Mouse (Mus musculus): ENCODE results near the gene Pkd1.

Pkd1 gene

GRCm38 (mm10) chr17:24530361-24531050 is 19.1 kb upstream of the Pkd1 start:
- in situ Hi-C loops (cut with MboI; ENCODE audit: low pct_unique_long_range_greater_than_20kb in 1 of 2, low sequenced_read_pairs in 2 of 2, unreplicated experiment in 1 of 2), result loop anchor here in 1 of 2 experiments (5.0 kb wide), 1 partner anchor 48 kb away; no protein-coding TSS in a partner anchor

GRCm38 (mm10) chr17:24531064-24531463 is 18.6 kb upstream of the Pkd1 start:
- in situ Hi-C loops (cut with MboI; ENCODE audit: low pct_unique_long_range_greater_than_20kb in 1 of 2, low sequenced_read_pairs in 2 of 2, unreplicated experiment in 1 of 2), result loop anchor here in 1 of 2 experiments (5.0 kb wide), 1 partner anchor 49 kb away; no protein-coding TSS in a partner anchor

- in situ Hi-C loops (cut with MboI; ENCODE audit: low pct_unique_long_range_greater_than_20kb in 1 of 2, low sequenced_read_pairs in 2 of 2, unreplicated experiment in 1 of 2), result loop anchor here in 1 of 2 experiments (5.0 kb wide), 1 partner anchor 50 kb away; no protein-coding TSS in a partner anchor
Observed at GRCm38 (mm10) chr17:24532045-24532444, 17.6 kb upstream of the Pkd1 start.

- in situ Hi-C loops (cut with MboI; ENCODE audit: low pct_unique_long_range_greater_than_20kb in 1 of 2, low sequenced_read_pairs in 2 of 2, unreplicated experiment in 1 of 2), result loop anchor here in 1 of 2 experiments (5.0 kb wide), 1 partner anchor 51 kb away; no protein-coding TSS in a partner anchor
Observed at GRCm38 (mm10) chr17:24533099-24533992, 16.3 kb upstream of the Pkd1 start.

- in situ Hi-C loops (cut with MboI; ENCODE audit: low pct_unique_long_range_greater_than_20kb in 1 of 2, low sequenced_read_pairs in 2 of 2, unreplicated experiment in 1 of 2), result loop anchor here in 1 of 2 experiments (5.0 kb wide), 1 partner anchor 52 kb away; no protein-coding TSS in a partner anchor
Observed at GRCm38 (mm10) chr17:24534160-24534718, 15.4 kb upstream of the Pkd1 start, which contains the start of gene Rab26. Gene Rab26, minus strand, starts transcription at chr17:24534210.

GRCm38 (mm10) chr17:24535300-24535699 is 14.3 kb upstream of the Pkd1 start:
- in situ Hi-C loops (cut with MboI; ENCODE audit: low pct_unique_long_range_greater_than_20kb in 1 of 2, low sequenced_read_pairs in 2 of 2, unreplicated experiment in 1 of 2), result no loop called here

GRCm38 (mm10) chr17:24537536-24537935 is 12.1 kb upstream of the Pkd1 start:
- in situ Hi-C loops (cut with MboI; ENCODE audit: low pct_unique_long_range_greater_than_20kb in 1 of 2, low sequenced_read_pairs in 2 of 2, unreplicated experiment in 1 of 2), result no loop called here

GRCm38 (mm10) chr17:24538950-24539349 is 10.7 kb upstream of the Pkd1 start:
- in situ Hi-C loops (cut with MboI; ENCODE audit: low pct_unique_long_range_greater_than_20kb in 1 of 2, low sequenced_read_pairs in 2 of 2, unreplicated experiment in 1 of 2), result no loop called here

- in situ Hi-C loops (cut with MboI; ENCODE audit: low pct_unique_long_range_greater_than_20kb in 1 of 2, low sequenced_read_pairs in 2 of 2, unreplicated experiment in 1 of 2), result no loop called here
Observed at GRCm38 (mm10) chr17:24540375-24540774, 9.3 kb upstream of the Pkd1 start.

- in situ Hi-C loops (cut with MboI; ENCODE audit: low pct_unique_long_range_greater_than_20kb in 1 of 2, low sequenced_read_pairs in 2 of 2, unreplicated experiment in 1 of 2), result no loop called here
Observed at GRCm38 (mm10) chr17:24544613-24545012, 5.0 kb upstream of the Pkd1 start.

GRCm38 (mm10) chr17:24545247-24545646 is 4.4 kb upstream of the Pkd1 start:
- in situ Hi-C loops (cut with MboI; ENCODE audit: low pct_unique_long_range_greater_than_20kb in 1 of 2, low sequenced_read_pairs in 2 of 2, unreplicated experiment in 1 of 2), result no loop called here

GRCm38 (mm10) chr17:24546234-24546633 is 3.4 kb upstream of the Pkd1 start:
- in situ Hi-C loops (cut with MboI; ENCODE audit: low pct_unique_long_range_greater_than_20kb in 1 of 2, low sequenced_read_pairs in 2 of 2, unreplicated experiment in 1 of 2), result no loop called here

- in situ Hi-C loops (cut with MboI; ENCODE audit: low pct_unique_long_range_greater_than_20kb in 1 of 2, low sequenced_read_pairs in 2 of 2, unreplicated experiment in 1 of 2), result no loop called here
Observed at GRCm38 (mm10) chr17:24548435-24548834, 1.2 kb upstream of the Pkd1 start.

- in situ Hi-C loops (cut with MboI; ENCODE audit: low pct_unique_long_range_greater_than_20kb in 1 of 2, low sequenced_read_pairs in 2 of 2, unreplicated experiment in 1 of 2), result no loop called here
Observed at GRCm38 (mm10) chr17:24548921-24549617, 565 bp upstream of the Pkd1 start.

- in situ Hi-C loops (cut with MboI; ENCODE audit: low pct_unique_long_range_greater_than_20kb in 1 of 2, low sequenced_read_pairs in 2 of 2, unreplicated experiment in 1 of 2), result no loop called here
Observed at GRCm38 (mm10) chr17:24550416-24551049, 899 bp downstream of the Pkd1 start.

GRCm38 (mm10) chr17:24551050-24551444 is 1.4 kb downstream of the Pkd1 start:
- in situ Hi-C loops (cut with MboI; ENCODE audit: low pct_unique_long_range_greater_than_20kb in 1 of 2, low sequenced_read_pairs in 2 of 2, unreplicated experiment in 1 of 2), result no loop called here

- in situ Hi-C loops (cut with MboI; ENCODE audit: low pct_unique_long_range_greater_than_20kb in 1 of 2, low sequenced_read_pairs in 2 of 2, unreplicated experiment in 1 of 2), result no loop called here
Observed at GRCm38 (mm10) chr17:24557091-24557490, 7.5 kb downstream of the Pkd1 start.

GRCm38 (mm10) chr17:24558600-24559099 is 9.0 kb downstream of the Pkd1 start:
- in situ Hi-C loops (cut with MboI; ENCODE audit: low pct_unique_long_range_greater_than_20kb in 1 of 2, low sequenced_read_pairs in 2 of 2, unreplicated experiment in 1 of 2), result no loop called here

Measured in mouse embryonic stem cell (cell line).